Mouse (Mus musculus) CH12.LX (cell line): ENCODE results near the gene Dennd2d. TPM values are rescaled to one million over a fixed set of nuclear protein-coding genes. Genes with fewer than 3 reads are reported as not detected.

ENCODE experiments used
- DNase-seq: peaks from one replicate; pipeline ENCODE4 v3.0.0-alpha.2; 2013; ENCODE audit errors: extremely low read depth
- H3K27ac ChIP-seq: 2 replicates; pipeline ENCODE4 v1.5.1; 2012; ENCODE audit warnings: low read depth, mild to moderate bottlenecking, control low read depth, moderate library complexity; ENCODE audit not compliant: insufficient read depth
- H3K27me3 ChIP-seq: replicated peaks from 2 replicates; pipeline ENCODE3; 2012; ENCODE audit warnings: inconsistent platforms
- H3K36me3 ChIP-seq, 2 experiments: replicated peaks in 1 of 2; 2 replicates each; pipeline versions ENCODE3 to v1.6.1; 2012; ENCODE audit warnings: inconsistent platforms in 1 of 2, low read length in 1 of 2, mild to moderate bottlenecking in 1 of 2, mixed read lengths in 1 of 2, moderate library complexity in 1 of 2; ENCODE audit not compliant: control insufficient read depth in 1 of 2, insufficient read depth in 1 of 2
- H3K4me1 ChIP-seq, 2 experiments: 2 replicates each; pipeline ENCODE4 v1.6.1; 2012; ENCODE audit warnings: inconsistent platforms in 1 of 2, moderate library complexity in 1 of 2; ENCODE audit not compliant: insufficient read depth in 2 of 2, control insufficient read depth in 1 of 2
- H3K4me2 ChIP-seq: 2 replicates; pipeline ENCODE4 v1.6.1; 2012; ENCODE audit warnings: low read depth, mild to moderate bottlenecking, control low read depth; ENCODE audit not compliant: poor library complexity, insufficient read depth, severe bottlenecking
- H3K4me3 ChIP-seq, 3 experiments: fragments of 150-350 bp in 1 of 3; sonication (generic) in 1 of 3; replicated peaks in 1 of 3; 2 replicates each; pipeline versions ENCODE3 to v1.5.1; 2011 to 2012; ENCODE audit warnings: low read depth in 2 of 3, low read length in 2 of 3, mild to moderate bottlenecking in 2 of 3, moderate library complexity in 2 of 3, control low read depth in 1 of 3, improper control_type of control experiment in 1 of 3, inconsistent platforms in 1 of 3, mixed read lengths in 1 of 3; ENCODE audit not compliant: poor library complexity in 1 of 3
- H3K79me2 ChIP-seq: replicated peaks from 2 replicates; pipeline ENCODE4 v1.6.1; 2012; ENCODE audit warnings: mild to moderate bottlenecking, moderate library complexity; ENCODE audit not compliant: control insufficient read depth, poor library complexity, insufficient read depth, severe bottlenecking; ENCODE audit errors: extremely low read depth
- H3K9ac ChIP-seq: 2 replicates; pipeline ENCODE4 v1.6.1; 2012; ENCODE audit warnings: low read depth, mild to moderate bottlenecking, control low read depth, moderate library complexity; ENCODE audit not compliant: insufficient read depth
- H3K9me3 ChIP-seq: replicated peaks from 2 replicates; pipeline ENCODE3; 2012; ENCODE audit warnings: low read length, inconsistent platforms, mixed read lengths
- ELF1 ChIP-seq: IDR thresholded peaks from 2 replicates; pipeline ENCODE4 v1.6.1; 2014; ENCODE audit warnings: low read depth, mild to moderate bottlenecking, inconsistent platforms, low read length, improper control_type of control experiment
- JUND ChIP-seq: conservative IDR thresholded peaks from 2 replicates; pipeline ENCODE4 v1.6.1; 2011; ENCODE audit warnings: low read depth, low read length, improper control_type of control experiment
- MEF2A ChIP-seq: IDR thresholded peaks from 2 replicates; pipeline ENCODE4 v1.6.1; 2014; ENCODE audit warnings: low read depth, mild to moderate bottlenecking, inconsistent platforms, low read length, improper control_type of control experiment, borderline replicate concordance
- MXI1 ChIP-seq: IDR thresholded peaks from 2 replicates; pipeline ENCODE4 v1.6.1; 2011; ENCODE audit warnings: mild to moderate bottlenecking, low read depth, low read length, improper control_type of control experiment
- MYC ChIP-seq: IDR thresholded peaks from 2 replicates; pipeline ENCODE4 v1.6.1; 2011; ENCODE audit warnings: low read depth, mild to moderate bottlenecking, improper control_type of control experiment, low read length
- NELFE ChIP-seq: IDR thresholded peaks from 2 replicates; pipeline ENCODE4 v1.6.1; 2011; ENCODE audit warnings: low read depth, low read length, improper control_type of control experiment
- NRF1 ChIP-seq: IDR thresholded peaks from 2 replicates; pipeline ENCODE4 v1.6.1; 2014; ENCODE audit warnings: low read depth, mild to moderate bottlenecking, inconsistent platforms, low read length, improper control_type of control experiment, moderate library complexity
- PAX5 ChIP-seq: IDR thresholded peaks from 2 replicates; pipeline ENCODE4 v1.6.1; 2012; ENCODE audit warnings: low read length, inconsistent platforms, mixed read lengths
- POLR2AphosphoS2 ChIP-seq: IDR thresholded peaks from 2 replicates; pipeline ENCODE4 v1.6.1; 2011; ENCODE audit warnings: low read depth, low read length, improper control_type of control experiment
- RCOR1 ChIP-seq: conservative IDR thresholded peaks from 2 replicates; pipeline ENCODE4 v1.6.1; 2012; ENCODE audit warnings: low read depth, mild to moderate bottlenecking, inconsistent platforms, low read length, improper control_type of control experiment
- UBTF ChIP-seq: IDR thresholded peaks from 2 replicates; pipeline ENCODE4 v1.6.1; 2012; ENCODE audit warnings: low read depth, mild to moderate bottlenecking, inconsistent platforms, low read length, improper control_type of control experiment, moderate library complexity
- ZNF384 ChIP-seq: IDR thresholded peaks from 2 replicates; pipeline ENCODE4 v1.6.1; 2012; ENCODE audit warnings: low read depth, low read length, improper control_type of control experiment, inconsistent platforms
- dilution Hi-C: fragments of 300-500 bp; cut with MboI; formaldehyde crosslinking; loops from 2 replicates; pipeline ENCODE4 v1.14.3; 2020; ENCODE audit warnings: low sequenced_read_pairs; ENCODE audit not compliant: extremely low pct_unique_long_range_greater_than_20kb, extremely low pct_ligation_motif_present
- in situ Hi-C: fragments of 300-500 bp; cut with MboI; formaldehyde crosslinking; loops from 3 replicates; pipeline ENCODE4 v1.14.3; 2019; ENCODE audit warnings: low sequenced_read_pairs, low pct_ligation_motif_present, low pct_unique_long_range_greater_than_20kb, mixed read lengths
- polyA plus RNA-seq: library from polyadenylated mRNA; unstranded; fragments of >175 nt; gene quantifications from 2 replicates; pipeline ENCODE4 v1.2.1, GENCODE M21; 2012; ENCODE audit warnings: low read depth; ENCODE audit not compliant: insufficient read length
- total RNA-seq, 2 experiments: library from RNA; depleted of rRNA; stranded (reverse); fragments of 300-350 nt in 1 of 2; fragments of >200 nt in 1 of 2; gene quantifications; 2 replicates each; pipeline ENCODE4 v1.2.3; 2012 to 2014

The Dennd2d gene
- total and polyA plus RNA-seq, 3 experiments, result 30.4 to 39.8 (median 38.2) TPM

- no peak for DNase-seq
Observed at GRCm38 (mm10) chr3:106494417-106494950, 12.3 kb downstream of the Dennd2d start.

GRCm38 (mm10) chr3:106495346-106496044 is 13.3 kb downstream of the Dennd2d start:
- no peaks in the 10 kb centered on the region for H3K79me2 ChIP-seq
- no peak overlapping the region for H3K4me2 ChIP-seq
- in situ Hi-C loops (loop anchor here (25.0 kb wide), 1 partner anchor 392 kb away; no protein-coding TSS in a partner anchor), dilution Hi-C loops (no loop called here)
- peaks cover 5 to 29% of the 10 kb centered on the region in 2 experiments for H3K4me1 ChIP-seq
- no peak overlapping the region for H3K4me3 ChIP-seq
- no peaks in the 10 kb centered on the region for H3K9me3 ChIP-seq
- no peak for TF ChIP-seq ELF1
- TF ChIP-seq PAX5, result no peak
- no peak for TF ChIP-seq NELFE
- no peak for TF ChIP-seq POLR2AphosphoS2
- no peak for TF ChIP-seq UBTF
- H3K27ac ChIP-seq, result no peak overlapping the region
- no peaks in the 10 kb centered on the region for H3K27me3 ChIP-seq
- H3K9ac ChIP-seq, result no peak overlapping the region
- DNase-seq, result no peak
- peaks cover 79 to 97% of the 10 kb centered on the region in 2 experiments for H3K36me3 ChIP-seq

More at GRCm38 (mm10) chr3:106494417-106494950, 12.3 kb downstream of the Dennd2d start:
- Histone ChIP-seq H3K27me3 (no peaks in the 10 kb centered on the region), H3K36me3 (peaks cover 77 to 97% of the 10 kb centered on the region in 2 experiments), H3K79me2 (no peaks in the 10 kb centered on the region), H3K27ac (no peak overlapping the region), H3K4me3 (no peak overlapping the region), H3K9me3 (no peaks in the 10 kb centered on the region), H3K9ac (no peak overlapping the region), H3K4me2 (no peak overlapping the region), H3K4me1 (peaks cover 5 to 29% of the 10 kb centered on the region in 2 experiments)
- TF ChIP-seq NELFE (no peak), NRF1 (no peak), MEF2A (no peak), ZNF384 (no peak), JUND (no peak)
- dilution Hi-C loops, result no loop called here
- in situ Hi-C loops, result loop anchor here (25.0 kb wide), 1 partner anchor 393 kb away; no protein-coding TSS in a partner anchor

GRCm38 (mm10) chr3:106496045-106496721 is 14.0 kb downstream of the Dennd2d start:
- H3K27ac ChIP-seq, result no peak overlapping the region
- TF ChIP-seq RCOR1 (no peak), MYC (no peak), MXI1 (no peak)
- TF ChIP-seq, all 38 proteins: peak for 0
- no peak overlapping the region for H3K9ac ChIP-seq
- in situ Hi-C loops (loop anchor here (25.0 kb wide), 1 partner anchor 391 kb away; no protein-coding TSS in a partner anchor), dilution Hi-C loops (no loop called here)
- no peaks in the 10 kb centered on the region for H3K9me3 ChIP-seq
- no peaks in the 10 kb centered on the region for H3K79me2 ChIP-seq
- no peak overlapping the region for H3K4me2 ChIP-seq
- no peak overlapping the region for H3K4me3 ChIP-seq
- H3K36me3 ChIP-seq, result peaks cover 80 to 97% of the 10 kb centered on the region in 2 experiments
- peaks cover 5 to 29% of the 10 kb centered on the region in 2 experiments for H3K4me1 ChIP-seq
- no peak for DNase-seq
- no peaks in the 10 kb centered on the region for H3K27me3 ChIP-seq
